Mouse (Mus musculus) brain, embryonic 14.5 days (tissue): Measurements from ENCODE around the gene Coro6.

ENCODE experiments used
- CTCF ChIP-seq: fragments of 200-500 bp; IDR thresholded peaks from 2 replicates; pipeline ENCODE4 v1.5.1; 2012; ENCODE audit warnings: inconsistent platforms, mild to moderate bottlenecking, moderate library complexity, borderline replicate concordance; ENCODE audit not compliant: insufficient read depth, insufficient read length; ENCODE audit errors: extremely low read depth
- POLR2A ChIP-seq: fragments of 200-500 bp; IDR thresholded peaks from 2 replicates; pipeline ENCODE4 v1.6.1; 2012; ENCODE audit warnings: mild to moderate bottlenecking, inconsistent platforms, borderline replicate concordance; ENCODE audit not compliant: poor library complexity, insufficient read depth, insufficient read length, severe bottlenecking; ENCODE audit errors: extremely low read depth

DNA sequence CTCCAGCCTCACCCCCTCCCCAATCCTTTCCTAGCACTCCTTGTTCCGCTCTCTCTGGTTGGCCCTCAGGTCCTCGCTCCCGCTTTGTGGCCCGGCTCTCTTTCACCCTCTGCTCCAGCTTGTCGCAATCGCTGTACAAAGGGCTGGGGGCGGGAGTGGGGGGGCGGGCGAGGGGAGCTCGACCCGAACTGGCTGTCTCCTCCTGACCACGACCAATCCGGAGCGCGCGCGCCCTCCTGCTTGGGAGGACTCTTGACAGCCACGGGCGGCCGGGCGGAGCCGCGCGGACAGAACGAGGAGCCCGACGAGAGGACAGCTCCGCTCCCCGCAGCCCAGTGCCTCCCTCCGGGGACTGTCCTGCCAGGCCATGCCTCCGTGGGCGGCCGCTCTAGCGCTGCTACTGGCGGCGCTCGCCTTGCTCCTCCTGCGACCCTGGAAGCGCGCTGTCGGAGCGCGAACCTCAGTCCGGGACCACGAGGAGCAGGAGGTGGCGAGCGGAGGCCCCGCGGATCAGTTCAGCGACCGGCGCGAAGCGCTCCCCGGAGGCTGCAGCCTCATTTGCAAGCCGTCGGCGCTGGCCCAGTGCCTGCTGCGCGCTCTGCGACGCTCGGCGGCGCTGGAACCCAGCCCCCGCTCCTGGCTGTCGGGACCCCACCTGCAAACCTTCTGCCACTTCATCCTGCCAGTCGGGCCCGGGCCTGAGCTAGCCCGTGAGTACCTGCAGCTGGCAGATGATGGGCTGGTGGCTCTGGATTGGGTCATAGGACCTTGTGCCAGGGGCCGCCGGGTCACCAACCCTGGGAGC is 52.8 kb downstream of the Coro6 start, which contains the start of gene Abhd15:
- TF ChIP-seq POLR2A (no peak), CTCF (no peak)
